Comparison of ENCODE assay signal across 24 mouse cellular contexts in genomic region chr12:89561989-89562565, GRCm38 (mm10).
"Had no signal": no experiment of that assay in that cellular context is flagged by ENCODE, and none has a peak within 500 bp of the region (broad histone marks: within the 10 kb centered on the region; RNA-seq: fewer than 3 reads in every experiment).

No protein-coding gene starts in this region.

- H3K4me3 ChIP-seq: gastrocnemius, adult 2 months; heart, embryonic 10.5 days; heart, embryonic 12.5 days; hindbrain, embryonic 10.5 days; hindbrain, embryonic 12.5 days; intestine, embryonic 15.5 days; left cerebral cortex, adult 2 months; limb, embryonic 12.5 days; liver, embryonic 13.5 days; liver, embryonic 15.5 days had no signal

- H3K27ac ChIP-seq: gastrocnemius, adult 2 months; heart, embryonic 10.5 days; hindbrain, embryonic 10.5 days; hindbrain, embryonic 12.5 days; hindbrain, embryonic 14.5 days; intestine, embryonic 15.5 days; kidney, postnatal 0 days; left cerebral cortex, adult 2 months; limb, embryonic 12.5 days; liver, embryonic 13.5 days; liver, embryonic 15.5 days had no signal

- H3K4me2 ChIP-seq: heart, embryonic 12.5 days; hindbrain, embryonic 12.5 days; hindbrain, embryonic 14.5 days; intestine, embryonic 15.5 days; limb, embryonic 12.5 days; liver, embryonic 11.5 days; liver, embryonic 13.5 days; liver, embryonic 15.5 days had no signal

- H3K9me3 ChIP-seq: heart, embryonic 10.5 days; heart, embryonic 12.5 days; hindbrain, embryonic 10.5 days; hindbrain, embryonic 12.5 days; intestine, embryonic 15.5 days; limb, embryonic 12.5 days; liver, embryonic 13.5 days; liver, embryonic 15.5 days had no signal

- H3K27me3 ChIP-seq: heart, embryonic 12.5 days; hindbrain, embryonic 12.5 days; intestine, embryonic 15.5 days; liver, embryonic 13.5 days; liver, embryonic 15.5 days had no signal

- H3K4me1 ChIP-seq: heart, embryonic 10.5 days; heart, embryonic 12.5 days; hindbrain, embryonic 10.5 days; hindbrain, embryonic 12.5 days; intestine, embryonic 15.5 days; limb, embryonic 12.5 days; liver, embryonic 13.5 days; liver, embryonic 15.5 days had no signal

- H3K9ac ChIP-seq: heart, embryonic 12.5 days; hindbrain, embryonic 12.5 days; hindbrain, embryonic 14.5 days; intestine, embryonic 15.5 days; limb, embryonic 12.5 days; liver, embryonic 13.5 days; liver, embryonic 15.5 days; liver, postnatal 0 days had no signal

- H3K36me3 ChIP-seq: heart, embryonic 10.5 days; heart, embryonic 12.5 days; hindbrain, embryonic 10.5 days; hindbrain, embryonic 12.5 days; intestine, embryonic 15.5 days; limb, embryonic 12.5 days; liver, embryonic 13.5 days; liver, embryonic 15.5 days had no signal

- DNase-seq: gastrocnemius, adult 2 months; gastrocnemius, postnatal 10 days; gastrocnemius, postnatal 25 days; heart, postnatal 4 days; kidney, adult 18-20 months; kidney, adult 8-10 months; kidney, postnatal 14 days; kidney, postnatal 36 days; liver; liver, embryonic 13.5 days; liver, postnatal 0 days had no signal

- ATAC-seq: hindbrain, embryonic 16.5 days; intestine, embryonic 15.5 days; intestine, postnatal 0 days; liver, postnatal 0 days had no signal
